Mouse (Mus musculus) induced T-regulatory cell, adult 2 months (primary cell): ENCODE measurements around the gene Il1r1.

Experiments used
- DNase-seq: peaks from one replicate; pipeline ENCODE4 v3.0.0-alpha.2; 2012; ENCODE audit warnings: low read depth

Il1r1 gene

DNA sequence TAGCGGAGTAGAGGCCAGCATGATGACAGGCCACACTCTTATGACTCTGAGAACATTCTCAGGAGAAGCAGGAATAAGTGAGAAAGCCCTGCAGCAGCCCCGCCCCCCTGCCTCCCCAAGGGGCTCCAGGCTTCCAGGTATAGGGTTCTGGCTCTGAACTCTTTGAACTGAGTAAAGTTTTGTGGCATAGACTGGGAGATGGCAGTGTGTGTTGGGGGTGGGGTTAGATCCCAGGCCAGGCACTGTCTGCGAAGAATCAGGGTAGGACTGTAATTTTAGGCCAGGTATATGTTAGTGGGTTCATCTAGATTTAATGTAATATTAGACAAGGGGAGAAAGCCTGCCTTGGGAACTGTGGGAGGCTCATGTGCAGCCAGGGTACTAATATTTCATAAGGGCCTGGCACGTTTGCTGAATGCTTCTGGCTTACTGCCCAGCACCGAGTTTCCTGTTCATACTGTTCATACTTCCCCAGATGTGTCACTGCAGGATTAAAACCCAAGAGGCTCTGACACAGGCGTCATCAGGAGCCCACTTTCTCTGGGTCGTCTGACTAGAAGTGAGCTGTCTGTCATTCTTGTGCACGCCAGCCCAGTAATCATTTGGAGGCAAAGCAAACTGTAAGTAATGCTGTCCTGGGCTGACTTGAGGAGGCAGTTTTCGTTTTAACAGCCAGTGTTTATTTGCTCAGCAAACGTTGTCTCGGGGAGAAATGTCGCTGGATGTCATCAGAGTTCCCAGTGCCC, at the start of gene Il1r1:
Gene Il1r1, plus strand, starts transcription at position 542 of the 746 bp plus-strand sequence.
- no peak for DNase-seq

DNA sequence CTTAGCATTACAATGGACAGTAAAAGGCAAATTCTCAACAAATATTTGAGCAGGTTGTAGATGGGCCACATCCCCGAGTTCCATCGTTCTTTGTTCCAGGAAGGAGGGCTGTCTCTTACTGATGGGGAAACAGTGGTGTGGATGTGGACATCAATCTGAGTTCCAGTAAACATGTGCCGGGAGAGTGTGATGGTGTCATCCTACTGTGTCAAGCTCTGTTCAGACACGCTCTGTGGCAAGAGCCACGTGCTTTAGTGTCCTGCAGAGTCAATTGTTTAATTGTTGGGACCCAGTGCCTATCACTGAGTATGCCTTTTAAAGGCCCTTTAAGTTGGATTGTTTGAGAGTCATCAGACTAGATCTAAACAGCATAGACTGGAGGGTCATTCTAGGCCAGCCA, 49.8 kb upstream of the Il1r1 start:
- no peak for DNase-seq

DNA sequence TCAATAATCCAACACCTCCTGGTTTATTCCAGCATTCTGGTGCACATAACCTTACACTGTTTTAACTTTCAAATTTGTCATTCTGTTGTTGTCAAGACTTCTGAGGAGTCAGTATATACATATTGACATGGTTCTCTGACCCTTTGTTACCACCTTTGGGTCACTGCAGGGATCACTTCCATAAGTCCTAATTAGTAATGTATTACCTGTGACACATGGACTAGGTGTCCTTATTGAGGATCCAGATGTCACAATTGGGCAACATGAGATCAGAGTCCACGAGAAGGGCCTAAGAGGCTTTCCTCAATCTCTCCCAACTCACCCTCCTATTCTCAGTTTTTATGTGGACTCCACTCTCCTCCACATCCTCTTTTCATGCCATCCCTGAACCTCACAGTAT, 49.1 kb upstream of the Il1r1 start:
- no peak for DNase-seq

DNA sequence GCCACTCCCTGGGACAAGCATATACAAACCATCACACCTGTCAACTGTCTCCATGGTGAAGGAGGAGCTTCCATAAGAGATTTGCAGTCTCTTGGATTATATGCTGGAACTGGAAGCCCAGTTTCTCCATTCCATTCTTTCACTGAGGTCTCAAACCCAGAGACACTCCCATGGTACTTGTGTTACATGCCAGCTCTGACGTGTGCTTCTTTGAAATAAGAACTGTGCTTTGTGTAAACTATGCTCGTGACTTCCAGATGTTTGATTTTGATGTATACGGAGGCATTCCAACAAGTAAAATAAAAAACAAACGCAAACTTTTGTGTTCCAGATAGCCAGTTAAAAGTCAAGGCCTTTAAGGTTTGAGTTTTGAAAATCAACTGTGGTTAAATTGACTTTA, 45.8 kb upstream of the Il1r1 start:
- no peak for DNase-seq

DNA sequence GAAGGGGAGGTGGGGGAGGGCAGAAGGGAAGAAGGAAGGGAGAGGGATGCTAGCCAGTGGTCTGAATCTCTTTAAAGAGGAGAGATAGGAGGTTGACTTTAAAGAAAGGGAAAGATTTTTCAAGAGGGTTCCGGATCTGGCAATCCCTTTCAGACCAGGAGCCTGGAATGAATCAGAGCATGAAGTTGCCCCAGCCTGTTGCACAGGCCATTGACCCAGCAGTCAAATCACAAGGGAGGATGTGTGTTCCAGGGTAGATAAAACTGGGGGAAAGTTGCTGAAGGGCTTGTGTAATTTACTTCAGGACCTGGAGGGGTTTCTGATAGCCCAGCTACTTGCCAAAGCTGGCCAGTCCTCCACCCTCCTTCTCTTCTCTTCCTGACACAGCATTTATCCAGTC, 45.4 kb upstream of the Il1r1 start:
- no peak for DNase-seq

DNA sequence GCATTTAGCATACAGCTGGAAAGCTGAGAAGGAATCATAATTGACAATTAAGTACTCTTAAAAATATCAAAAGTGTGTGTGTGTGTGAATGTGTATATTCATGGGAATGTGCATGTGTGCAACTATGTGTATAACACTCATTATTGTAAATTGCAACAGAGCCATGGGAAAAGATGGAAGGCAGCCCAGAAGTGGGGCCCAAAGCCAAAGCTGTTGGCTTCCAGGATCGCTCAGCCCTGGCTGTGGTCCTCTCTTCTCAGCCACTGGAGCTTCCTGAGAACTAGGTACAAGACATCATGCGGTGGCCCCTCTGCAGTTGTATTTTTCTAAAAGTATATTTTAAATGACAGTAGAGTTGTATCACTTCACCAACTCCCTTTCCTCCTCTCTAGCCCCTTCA, 44.0 kb upstream of the Il1r1 start:
- no peak for DNase-seq

DNA sequence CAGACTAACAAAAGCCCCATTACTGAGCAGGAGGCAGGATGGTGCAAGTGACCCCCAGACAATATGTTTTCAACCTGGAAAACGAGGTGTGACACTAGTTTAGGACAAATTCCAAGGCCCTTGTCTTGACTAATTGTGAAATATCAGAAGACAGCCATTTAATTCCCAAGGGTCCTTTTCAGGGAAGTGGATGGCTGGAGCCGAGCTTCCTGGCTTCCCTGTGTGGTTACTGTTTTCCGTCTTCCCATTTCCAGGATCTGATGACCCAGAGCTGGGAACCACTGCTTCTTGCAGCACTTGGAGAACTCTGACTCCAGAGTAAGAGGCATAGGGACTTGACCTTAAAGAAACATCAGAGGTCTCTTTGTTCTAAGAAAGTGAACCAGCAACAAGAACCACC, 43.2 kb upstream of the Il1r1 start:
- no peak for DNase-seq

DNA sequence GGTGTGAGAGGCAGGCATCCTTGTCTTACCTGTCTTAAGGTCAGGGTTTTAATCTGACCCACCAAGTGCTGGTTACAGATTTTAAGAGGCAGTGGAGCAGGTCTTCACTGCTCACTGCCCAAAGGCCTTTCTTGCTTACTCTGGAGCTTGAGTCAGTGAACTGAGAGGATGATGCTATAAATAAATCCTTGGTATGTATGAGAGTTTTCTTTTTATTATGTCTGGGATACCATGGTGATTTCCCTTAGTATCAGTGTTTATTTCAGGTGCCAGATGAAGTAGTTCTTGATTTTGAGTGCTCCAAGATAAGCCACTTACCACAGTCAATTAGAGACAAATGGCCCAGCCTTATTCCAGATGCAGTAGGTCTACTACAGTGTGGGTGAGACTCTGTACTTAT, 41.5 kb upstream of the Il1r1 start:
- DNase-seq: no peak

DNA sequence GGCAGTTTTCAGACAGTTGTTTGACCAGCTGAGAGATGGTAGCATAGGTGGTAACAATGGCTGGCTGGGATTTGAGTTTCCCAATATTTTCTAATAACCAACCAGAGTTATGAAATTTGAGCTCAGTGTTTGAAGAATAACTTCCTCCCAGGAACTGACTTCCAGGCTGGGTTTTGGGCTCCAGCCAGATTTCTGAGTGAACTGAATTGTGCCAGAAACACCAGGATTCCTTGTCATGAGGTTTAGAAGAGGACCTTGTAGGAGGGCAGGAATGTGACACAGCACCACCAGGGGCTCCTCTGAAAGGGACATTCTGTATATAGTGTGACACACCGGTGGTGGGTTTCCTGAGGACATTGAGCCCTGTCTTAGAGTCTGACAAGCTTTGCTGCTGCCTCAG, 36.9 kb upstream of the Il1r1 start:
- DNase-seq: no peak

DNA sequence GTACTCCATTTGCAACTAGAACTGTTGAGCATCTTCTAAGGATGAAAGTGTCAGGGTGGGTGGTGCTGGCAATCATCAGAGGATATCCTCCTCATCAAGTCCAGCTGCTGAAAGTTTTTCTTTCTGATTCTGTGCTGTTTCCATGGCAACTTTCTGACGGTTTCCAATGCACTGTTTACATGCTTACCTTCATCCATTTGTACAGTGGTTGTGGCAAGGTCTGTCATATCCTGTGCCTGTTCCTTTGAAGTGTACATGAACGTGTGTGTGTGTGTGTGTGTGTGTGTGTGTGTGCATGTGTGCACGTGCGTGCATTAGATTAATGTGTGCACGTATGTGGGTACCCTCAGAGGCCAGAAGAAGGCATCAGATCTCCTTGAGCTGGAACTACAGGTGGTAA, 34.9 kb upstream of the Il1r1 start:
- peak; percentile 41 for DNase-seq

DNA sequence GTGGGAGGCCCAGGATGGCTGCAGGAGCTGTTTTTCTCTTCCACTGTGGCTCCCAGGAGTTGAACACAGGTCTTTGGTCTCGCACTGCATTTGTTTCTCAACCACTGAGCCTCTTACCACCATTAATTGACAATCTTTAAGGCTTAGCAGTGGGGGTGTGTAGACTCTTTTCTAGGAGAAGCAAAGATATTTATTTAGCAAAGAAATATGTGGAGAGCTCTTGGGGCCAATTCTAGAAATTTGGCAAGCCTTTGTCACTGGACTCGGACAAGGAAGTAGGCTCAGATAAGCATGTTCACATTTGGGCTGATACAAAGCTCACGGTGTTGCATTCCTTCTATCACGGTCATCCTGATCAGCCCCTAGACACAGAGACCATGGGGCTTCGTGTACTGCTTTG, 34.0 kb upstream of the Il1r1 start:
- DNase-seq: no peak

DNA sequence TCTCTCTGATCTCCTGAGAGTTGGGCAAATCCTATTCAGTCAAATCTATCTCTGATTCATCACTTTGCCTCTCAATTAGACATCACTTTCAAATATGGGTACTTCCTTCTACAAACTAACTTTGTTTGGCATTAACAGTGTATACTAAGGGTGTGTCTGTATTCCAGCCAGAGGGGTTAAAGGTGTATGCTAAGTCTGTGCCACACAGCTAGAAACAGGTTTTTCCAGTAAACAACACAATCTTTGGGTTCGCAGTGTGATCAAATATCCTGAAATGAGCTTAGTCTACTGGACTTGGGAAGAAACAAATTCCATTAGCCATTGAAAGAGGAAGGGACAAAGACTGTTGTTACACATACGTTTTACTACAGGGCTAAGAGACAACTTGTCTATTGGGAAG, 30.6 kb upstream of the Il1r1 start:
- no peak for DNase-seq

DNA sequence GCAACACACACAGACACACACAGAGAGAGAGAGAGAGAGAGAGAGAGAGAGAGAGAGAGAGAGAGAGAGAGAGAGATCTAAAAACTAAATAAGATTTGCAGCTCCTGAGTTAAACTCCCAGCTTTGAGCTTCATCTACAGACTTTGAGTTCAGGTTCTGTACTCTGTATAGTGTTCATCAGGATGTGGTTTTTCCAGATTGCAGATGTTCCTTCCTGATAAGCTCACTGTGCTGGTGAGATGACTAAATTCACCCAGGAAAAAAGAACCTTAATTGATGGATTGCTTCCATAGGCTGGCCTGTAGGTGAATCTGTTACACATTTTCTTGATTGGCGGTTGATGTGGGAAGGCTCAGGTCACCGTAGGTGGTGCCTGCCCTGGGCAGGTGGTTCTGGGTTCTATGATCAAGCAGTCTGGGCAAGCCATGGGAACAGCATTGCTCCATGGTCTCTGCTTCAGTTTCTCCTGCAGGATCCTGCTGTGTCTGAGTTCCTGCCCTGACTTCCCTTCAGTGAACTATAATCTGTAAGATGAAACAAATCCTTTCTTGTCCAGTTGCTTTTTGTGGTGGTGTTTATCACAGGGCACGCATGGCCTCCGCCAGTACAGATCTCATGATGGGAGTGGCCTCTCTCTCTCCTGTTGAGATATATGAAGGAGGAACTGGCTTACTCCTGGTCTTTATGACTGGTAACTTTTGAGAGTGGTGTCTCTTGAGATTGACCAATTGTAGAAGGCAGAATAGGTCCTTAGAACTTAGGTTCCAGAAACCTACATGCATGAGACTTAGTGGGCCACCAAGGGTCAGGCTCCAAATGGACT, 11.3 kb upstream of the Il1r1 start:
- DNase-seq: no peak

DNA sequence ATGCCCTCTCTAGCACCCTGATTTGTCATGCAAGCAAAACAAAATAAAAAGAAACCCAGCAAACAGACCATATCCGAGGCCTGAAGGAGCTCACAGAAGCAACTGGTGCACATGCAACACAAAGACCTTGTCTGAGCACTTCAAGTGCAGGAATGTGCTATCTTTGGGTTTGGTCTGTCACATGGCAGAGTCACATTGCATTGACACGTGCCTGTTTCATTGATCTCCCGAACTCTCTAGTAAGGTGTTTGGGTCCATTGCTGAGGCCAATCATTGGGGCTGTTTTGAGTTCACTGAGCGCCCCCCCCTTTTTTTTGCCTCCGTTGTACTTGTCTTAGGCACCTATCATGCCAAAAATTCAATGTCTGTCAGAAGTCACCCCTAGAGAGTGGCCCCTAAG, 7.4 kb upstream of the Il1r1 start:
- no peak for DNase-seq

DNA sequence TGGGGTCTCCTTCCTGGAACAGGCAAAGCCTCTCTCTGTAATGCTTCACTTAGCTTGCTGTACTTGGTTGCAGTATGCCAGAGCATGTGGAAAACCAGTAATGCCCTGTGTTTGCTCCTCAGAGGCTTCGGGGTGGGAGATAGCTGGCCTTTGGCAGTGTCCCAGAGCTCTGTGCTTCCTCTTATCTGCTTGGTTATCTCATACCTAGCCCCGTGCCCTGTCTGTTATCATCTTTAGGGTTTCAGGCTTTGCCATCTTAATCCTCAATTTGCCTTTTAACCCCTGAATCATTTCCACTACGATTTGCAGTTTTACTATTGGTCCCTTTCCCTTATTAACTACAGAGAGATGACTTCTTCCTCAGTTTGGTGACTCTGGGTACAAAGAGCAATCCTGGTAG, 6.3 kb upstream of the Il1r1 start:
- DNase-seq: no peak

DNA sequence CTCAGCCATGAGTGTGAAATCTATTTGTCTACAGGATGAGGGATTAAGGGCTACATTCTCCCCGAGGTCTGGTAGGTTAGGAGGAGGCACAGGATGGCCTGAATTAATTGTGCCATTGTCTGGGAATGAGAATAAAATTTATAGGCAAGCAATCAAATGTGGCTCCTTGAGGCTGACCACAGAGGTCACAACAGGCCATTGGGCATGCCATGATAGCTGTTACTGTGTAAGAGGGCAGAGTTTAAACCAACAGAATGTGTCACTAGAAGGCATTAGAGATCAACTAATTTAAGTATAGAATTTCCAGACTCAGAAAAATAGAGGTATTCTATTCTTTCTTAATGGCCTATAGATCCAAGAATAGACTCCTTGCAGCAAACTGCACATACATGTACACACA, 4.3 kb upstream of the Il1r1 start:
- DNase-seq: no peak

DNA sequence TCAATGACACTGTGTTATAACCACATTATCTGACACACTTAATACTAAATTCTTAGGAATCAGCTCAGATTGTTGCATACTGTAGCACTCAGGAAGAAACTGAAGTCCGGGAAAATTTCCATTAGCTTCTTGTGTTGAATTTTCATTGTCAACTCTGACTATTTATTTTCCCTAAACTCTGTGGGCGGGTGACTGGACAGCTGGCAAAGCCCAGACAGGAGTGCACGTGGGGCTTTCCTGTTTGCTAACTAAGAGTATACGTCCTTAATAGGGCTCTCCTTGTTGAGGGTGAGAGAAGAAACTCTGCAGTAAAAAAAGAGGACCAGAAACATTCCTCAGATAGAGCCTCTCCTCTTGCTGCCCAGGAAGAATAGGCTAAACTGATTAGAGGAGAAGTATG, 3.0 kb upstream of the Il1r1 start:
- no peak for DNase-seq

DNA sequence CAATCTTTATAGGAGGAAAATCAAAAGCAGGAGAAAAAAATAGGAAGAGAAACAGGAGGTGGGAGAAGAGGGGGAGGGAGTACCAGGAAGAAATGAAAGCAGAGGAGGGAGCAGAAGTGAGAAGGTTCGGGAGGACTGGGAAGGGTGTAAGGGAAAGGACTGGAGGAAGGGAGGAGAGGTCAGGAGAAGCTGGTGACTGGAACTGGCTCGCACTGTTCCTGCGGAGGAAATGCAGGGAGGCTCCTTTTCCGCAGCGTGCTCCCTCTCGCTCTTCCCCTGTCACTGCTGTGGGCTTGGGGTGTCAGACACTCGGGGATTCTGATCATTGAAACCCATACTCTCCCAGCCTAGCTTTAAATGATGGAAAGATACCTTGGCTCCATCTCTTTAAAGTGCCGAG, 2.2 kb upstream of the Il1r1 start:
- DNase-seq: no peak

DNA sequence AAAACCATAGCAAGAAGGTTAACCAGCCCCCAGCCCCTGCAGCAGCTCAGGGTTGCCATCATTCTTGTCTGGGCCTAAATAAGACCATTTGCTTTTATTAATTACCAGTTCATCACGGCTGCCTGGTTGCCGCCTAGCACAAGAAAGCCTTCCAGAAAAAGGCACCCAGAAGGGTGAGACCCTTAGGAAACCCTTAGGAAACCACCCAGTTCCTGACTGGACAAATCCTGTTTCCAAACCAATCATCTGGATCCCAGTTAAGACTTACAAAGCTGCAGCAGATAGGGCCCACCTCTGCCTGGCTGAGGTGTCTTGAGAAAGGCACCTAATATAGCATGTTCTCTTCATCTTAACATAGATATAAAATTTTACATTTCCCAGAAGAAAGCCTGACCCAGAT, 1.3 kb upstream of the Il1r1 start:
- DNase-seq: no peak

DNA sequence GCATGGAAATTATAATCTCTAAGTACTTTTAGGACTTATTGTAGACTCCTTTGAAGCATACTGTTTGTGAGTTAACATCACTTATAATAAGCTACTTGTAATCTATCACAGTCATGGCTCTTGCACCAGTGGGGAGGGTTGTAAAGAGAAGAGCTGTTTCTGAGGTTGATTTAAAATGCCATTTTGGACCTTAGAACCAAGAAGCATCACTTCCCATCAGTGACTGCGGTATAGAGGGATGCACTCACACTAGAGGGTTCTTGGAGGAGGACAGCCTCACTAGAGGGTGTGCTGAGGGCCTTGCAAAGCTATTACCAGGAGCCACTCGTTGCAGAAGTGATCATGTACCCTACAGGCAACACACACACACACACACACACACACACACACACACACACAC, 700 bp downstream of the Il1r1 start:
- DNase-seq: no peak

DNA sequence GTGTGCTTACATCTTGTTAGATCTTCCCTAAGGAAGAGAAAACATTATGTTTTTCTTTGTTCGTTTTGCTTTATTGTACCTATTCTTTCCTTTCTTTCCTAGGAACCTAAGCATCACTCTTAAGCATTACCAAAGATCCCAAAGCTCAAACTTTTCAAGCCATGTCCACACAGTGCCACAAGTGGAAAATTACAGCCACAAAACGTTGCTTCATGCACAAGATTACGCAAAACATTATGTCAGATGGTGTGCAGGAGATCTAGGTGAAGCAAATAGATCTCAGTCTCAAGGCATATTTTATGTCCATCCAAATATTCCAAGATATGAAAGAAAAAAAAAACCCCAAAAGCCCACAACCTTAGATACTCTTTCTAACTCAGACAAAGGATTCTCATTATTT, 4.2 kb downstream of the Il1r1 start:
- no peak for DNase-seq

DNA sequence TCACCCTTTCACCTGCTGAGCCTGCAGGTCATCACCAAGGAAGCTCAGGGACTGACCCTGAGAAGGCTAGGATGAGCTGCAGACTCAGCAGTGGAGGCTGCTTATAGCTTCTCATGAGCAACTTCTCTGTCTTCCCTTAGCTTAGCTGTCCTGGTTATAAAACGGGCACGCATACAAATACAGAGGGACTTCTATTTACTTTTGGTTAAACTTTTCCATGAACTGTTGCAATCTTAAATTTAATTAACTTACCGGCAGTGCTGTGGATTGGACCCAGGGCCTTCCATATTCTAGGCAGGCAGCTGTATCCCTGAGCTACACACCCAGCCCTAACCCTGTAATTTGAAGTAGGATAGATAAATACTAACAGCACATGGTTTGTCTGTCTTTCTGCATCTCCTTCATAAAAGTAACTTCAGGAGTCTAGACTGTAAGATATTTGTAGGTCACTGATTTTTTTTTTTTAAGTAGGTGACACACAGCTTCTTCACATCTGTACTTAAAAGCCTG, 4.9 kb downstream of the Il1r1 start:
- DNase-seq: no peak

DNA sequence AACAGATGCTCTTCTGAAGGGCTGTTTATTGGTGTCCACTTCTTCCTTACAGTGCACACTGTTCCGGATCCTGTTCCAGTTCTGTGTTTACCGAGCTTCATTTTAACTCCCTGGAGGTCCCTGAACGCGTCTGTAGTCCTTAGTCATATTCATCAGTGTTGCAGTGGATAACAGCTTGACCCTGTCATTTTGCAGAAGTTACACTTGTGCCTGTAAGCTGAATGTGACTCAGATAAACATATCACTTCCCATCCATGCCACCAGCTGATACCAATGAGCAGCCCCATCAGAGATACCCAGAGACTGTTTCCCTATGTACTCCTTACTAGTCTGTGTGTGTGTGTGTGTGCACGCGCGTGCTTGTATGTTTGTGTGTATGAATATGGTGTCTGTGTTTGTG, 5.5 kb downstream of the Il1r1 start:
- DNase-seq: no peak

DNA sequence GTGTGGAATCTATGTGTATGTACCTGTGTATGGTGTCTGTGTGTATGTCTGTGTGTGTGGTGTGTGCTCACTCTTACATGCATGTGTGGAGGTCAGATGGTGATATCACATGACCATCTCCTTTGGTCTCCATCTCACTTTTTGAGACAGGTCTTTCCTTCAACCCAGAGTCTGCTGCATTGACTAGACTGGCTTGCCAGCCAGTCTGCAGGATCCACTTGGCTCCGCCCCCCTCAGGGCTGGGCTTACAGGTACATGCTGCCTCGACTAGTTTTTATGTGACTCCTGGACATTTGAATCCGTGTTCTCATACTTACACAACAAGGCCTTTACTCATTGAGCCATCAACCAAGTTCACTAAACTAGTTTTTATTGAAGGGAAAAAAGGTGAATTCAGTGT, 6.2 kb downstream of the Il1r1 start:
- DNase-seq: no peak
